Mouse (Mus musculus) small intestine, adult 2 months (tissue): ENCODE measurements around the gene Fbxw4.

ENCODE experiments used
- CTCF ChIP-seq: fragments of 200-500 bp; IDR thresholded peaks from 2 replicates; pipeline ENCODE4 v1.5.1; 2012; ENCODE audit warnings: low read depth, mild to moderate bottlenecking, control low read depth, inconsistent platforms, low read length, moderate library complexity, mixed read lengths; ENCODE audit not compliant: insufficient replicate concordance, insufficient read length; ENCODE audit errors: extremely low read depth
- POLR2A ChIP-seq: fragments of 200-500 bp; IDR thresholded peaks from 2 replicates; pipeline ENCODE4 v1.6.1; 2012; ENCODE audit warnings: low read depth, mild to moderate bottlenecking, control low read depth, inconsistent platforms, low read length, moderate library complexity

GRCm38 (mm10) chr19:45608648-45609339 is 51.3 kb downstream of the Fbxw4 start:
- no peak for TF ChIP-seq POLR2A
- TF ChIP-seq CTCF = no peak
